Mouse (Mus musculus) layer of hippocampus, adult 18-20 months (tissue): ENCODE results near the gene Kcnn1. TPM values are rescaled to one million over a fixed set of nuclear protein-coding genes. Genes with fewer than 3 reads are reported as not detected.

Experiments
- DNase-seq, 2 experiments: peaks; one replicate each; pipeline ENCODE4 v3.0.0; 2022; ENCODE audit warnings: low spot score in 2 of 2
- microRNA-seq, 2 experiments: library from miRNA; unstranded; fragments of <30 nt; microRNA quantifications; one replicate each; pipeline ENCODE4 v1.2.0; 2021
- total RNA-seq, 2 experiments: library from RNA; stranded (reverse); gene quantifications; 2 replicates each; pipeline ENCODE4 v1.2.3; 2021

Gene Kcnn1
- total RNA-seq, 2 experiments from 2014 or later: 19.0 to 20.8 TPM

DNA sequence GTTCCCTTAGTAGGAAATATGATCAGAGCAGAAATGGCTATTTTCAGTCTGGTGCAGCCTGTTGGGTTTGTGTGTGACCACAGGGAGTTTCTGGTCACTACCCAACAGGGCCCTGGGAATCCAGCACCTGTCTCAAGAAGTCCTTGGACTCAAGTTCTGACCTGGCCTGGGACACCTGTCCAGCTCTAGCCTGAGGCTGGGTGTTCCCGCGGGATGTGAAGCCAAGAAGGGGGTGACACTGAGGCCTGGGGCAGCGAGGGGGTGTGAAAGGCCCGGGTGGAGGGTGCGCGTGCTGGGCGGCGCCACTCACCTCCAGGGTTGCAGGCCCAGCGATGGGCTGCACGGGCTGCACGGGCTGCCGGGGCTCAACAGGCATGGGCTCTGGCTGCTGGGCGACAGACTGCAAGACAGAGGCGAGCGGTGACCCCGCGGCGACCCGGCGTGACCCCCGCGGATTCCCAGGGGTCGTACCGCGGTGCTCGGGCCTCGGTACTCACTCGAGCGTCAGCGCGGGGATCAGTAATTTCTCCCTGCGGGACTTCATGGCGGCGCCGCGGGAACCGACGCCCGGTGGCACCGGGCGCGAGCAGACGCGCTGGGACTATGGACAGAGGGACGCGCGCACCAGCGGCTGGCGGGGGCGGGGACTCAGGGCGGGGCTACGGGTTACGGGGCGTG is 66.5 kb downstream of the Kcnn1 start:
- no peak for DNase-seq

DNA sequence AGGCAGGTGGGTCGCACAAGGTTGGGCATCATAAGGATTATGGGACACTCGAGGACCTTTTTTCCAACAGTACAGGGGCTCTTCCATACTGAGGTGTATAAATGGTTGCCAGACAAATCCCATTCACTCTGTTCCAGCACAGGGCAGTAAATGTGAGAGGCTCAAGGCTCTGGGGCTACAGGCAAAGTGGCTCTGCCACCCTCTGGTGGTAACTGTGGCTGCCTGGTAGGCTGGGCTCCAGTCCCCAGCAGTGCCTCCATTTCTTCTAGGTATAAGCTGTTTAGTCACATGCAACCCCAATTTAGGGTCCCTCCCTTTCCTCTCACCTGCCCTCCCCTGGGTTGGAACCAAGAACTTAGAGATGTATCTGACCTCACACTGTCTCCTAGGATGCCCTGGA is 67.7 kb downstream of the Kcnn1 start:
- DNase-seq: no peak

DNA sequence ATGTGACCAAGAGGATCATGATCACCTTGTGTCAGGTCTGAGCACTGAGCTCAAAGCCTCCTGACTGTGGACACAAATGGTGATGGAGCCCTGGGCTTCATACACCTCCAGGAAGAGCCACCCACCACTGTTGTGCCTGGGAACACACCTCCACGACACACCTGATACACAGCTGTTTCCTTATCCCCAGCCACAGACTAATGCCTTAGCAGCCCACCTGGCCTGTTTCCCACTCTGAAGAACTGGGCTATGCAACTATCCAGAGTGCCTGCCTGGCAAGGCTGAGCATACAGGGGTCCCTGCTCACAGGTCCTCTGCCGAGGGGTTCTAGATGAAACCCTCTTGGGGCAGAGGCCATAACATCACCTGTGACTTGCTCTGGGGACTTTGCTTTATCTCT is 68.8 kb downstream of the Kcnn1 start:
- DNase-seq: no peak

DNA sequence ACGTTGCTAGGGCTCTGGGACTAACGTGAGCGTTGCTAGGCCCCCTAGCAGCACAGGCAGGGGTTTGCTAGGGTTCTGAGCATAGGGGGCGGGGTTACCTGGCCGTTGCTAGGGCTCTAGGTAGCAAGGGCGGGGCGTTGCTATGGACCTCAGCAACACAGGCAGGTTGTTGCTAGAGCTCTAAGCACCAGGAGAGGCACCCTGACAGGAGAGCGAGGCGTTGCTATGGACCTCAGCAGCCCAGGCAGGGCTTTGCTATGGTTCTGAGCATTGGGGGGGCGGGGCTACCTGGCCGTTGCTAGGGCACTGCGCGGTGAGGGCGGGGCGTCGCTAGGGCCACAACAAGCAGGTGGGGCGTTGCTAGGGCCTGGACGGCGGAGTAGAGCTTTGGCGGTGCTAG is 70.4 kb downstream of the Kcnn1 start:
- DNase-seq: no peak

Small RNA genes lying within 50 kb of the gene (microRNA-seq; reads per million reads assigned to microRNA genes)
- gene Mir7067 (0.98 to 1.5 reads per million in 2 experiments), gene Mir7240 (45.4 to 48.4 reads per million in 2 experiments)

Other genes starting within 250 kb of the Kcnn1 start
- under 1 TPM; 0.33 to 0.37 TPM for gene Lrrc25, start 247.1 kb downstream of the Kcnn1 start, total RNA-seq
- gene Gdf15, start 230.8 kb downstream of the Kcnn1 start, total RNA-seq: not detected
- gene Pgpep1, start 202.9 kb downstream of the Kcnn1 start, total RNA-seq: 10 to 100 TPM; 20.0 to 23.3 TPM
- 10 to 100 TPM; 63.8 to 71.5 TPM for gene Lsm4, start 190.0 kb downstream of the Kcnn1 start, total RNA-seq
- 100 to 1,000 TPM; 186 to 200 TPM for gene Jund, start 164.3 kb downstream of the Kcnn1 start, total RNA-seq
- gene Iqcn, start 159.8 kb downstream of the Kcnn1 start, total RNA-seq: under 1 TPM in 1 of 2 experiments, not detected in 1; 0.07 TPM
- not detected for gene Gm3336, start 144.7 kb downstream of the Kcnn1 start, total RNA-seq
- gene Pde4c, start 139.5 kb downstream of the Kcnn1 start, total RNA-seq: 1 to 10 TPM; 1.0 to 1.3 TPM
- 100 to 1,000 TPM; 814 to 823 TPM for gene Rab3a, start 108.6 kb downstream of the Kcnn1 start, total RNA-seq
- gene Mpv17l2, start 102.3 kb downstream of the Kcnn1 start, total RNA-seq: 10 to 100 TPM; 34.5 to 41.1 TPM
- gene Pik3r2, start 86.5 kb downstream of the Kcnn1 start, total RNA-seq: 100 to 1,000 TPM; 158 to 162 TPM
- gene Mast3, start 58.2 kb downstream of the Kcnn1 start, total RNA-seq: 100 to 1,000 TPM; 439 to 476 TPM
- gene Il12rb1, start 54.8 kb downstream of the Kcnn1 start, total RNA-seq: 1 to 10 TPM in 1 of 2 experiments, under 1 TPM in 1; 0.97 to 1.7 TPM
- 10 to 100 TPM; 15.9 to 27.3 TPM for gene Arrdc2, start 23.5 kb downstream of the Kcnn1 start, total RNA-seq
- 10 to 100 TPM; 93.2 to 98.5 TPM for gene Ccdc124, start 10.7 kb upstream of the Kcnn1 start, total RNA-seq
- 10 to 100 TPM; 11.1 to 12.9 TPM for gene Slc5a5, start 29.5 kb upstream of the Kcnn1 start, total RNA-seq
- gene Rpl18a, start 34.2 kb upstream of the Kcnn1 start, total RNA-seq: 100 to 1,000 TPM; 713 to 785 TPM
- 100 to 1,000 TPM in 1 of 2 experiments, 10 to 100 TPM in 1; 96.3 to 100 TPM for gene Map1s, start 42.7 kb upstream of the Kcnn1 start, total RNA-seq